Mouse (Mus musculus): ENCODE results near the gene Gabbr2. TPM values are rescaled to one million over a fixed set of nuclear protein-coding genes. Genes with fewer than 3 reads are reported as not detected.

Gene Gabbr2
- polyA plus RNA-seq, 1 experiment from 2014 or later, result 0.09 TPM

- H3K36me3 ChIP-seq (ENCODE audit: control insufficient read depth, insufficient read depth, low read length), result no peaks in the 10 kb centered on the region
- no peak overlapping the region for H3K9ac ChIP-seq (replicated peaks; ENCODE audit: low read depth, low read length)
- WGBS, result 88% methylated on average over 10 of the region's 10 CpGs
- H3K9me3 ChIP-seq (ENCODE audit: control insufficient read depth, low read depth, low read length), result no peaks in the 10 kb centered on the region
- no peak overlapping the region for H3K27ac ChIP-seq (ENCODE audit: low read length)
- H3K4me3 ChIP-seq (ENCODE audit: low read depth, low read length), result no peak overlapping the region
- no peak for ATAC-seq (ENCODE audit: insufficient number of reproducible peaks, insufficient read depth, low FRiP score, low read depth)
- no peaks in the 10 kb centered on the region for H3K4me1 ChIP-seq (ENCODE audit: control insufficient read depth, insufficient read depth, low read length)
- H3K4me2 ChIP-seq (replicated peaks; ENCODE audit: low read depth, low read length), result no peak overlapping the region
- no peaks in the 10 kb centered on the region for H3K27me3 ChIP-seq (ENCODE audit: control insufficient read depth, insufficient read depth, low read length)
Observed at GRCm38 (mm10) chr4:46814236-46814635, 177.4 kb downstream of the Gabbr2 start.

DNA sequence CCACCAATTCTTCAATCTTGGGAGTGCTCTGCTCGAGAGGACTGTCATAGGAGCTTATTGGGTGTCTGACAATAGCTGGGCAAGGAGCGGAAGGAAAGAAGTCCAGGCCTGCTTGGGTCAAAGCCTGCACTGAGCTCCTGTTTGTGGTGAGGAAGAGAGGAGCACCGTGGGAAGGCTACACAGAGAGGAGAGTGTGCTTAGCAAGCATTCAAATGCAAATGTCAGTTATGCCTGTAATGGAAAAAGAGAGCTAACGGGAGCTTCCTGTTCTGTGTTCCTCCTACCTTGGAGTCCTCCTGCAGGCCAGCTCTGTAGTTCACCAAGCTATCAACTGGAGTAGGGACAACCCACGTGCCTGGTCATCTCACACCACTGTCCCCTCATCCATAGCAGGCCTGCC is 180.5 kb downstream of the Gabbr2 start:
- Histone ChIP-seq H3K4me2 (replicated peaks; ENCODE audit: low read depth, low read length) (no peak overlapping the region), H3K4me1 (ENCODE audit: control insufficient read depth, insufficient read depth, low read length) (no peaks in the 10 kb centered on the region), H3K27me3 (ENCODE audit: control insufficient read depth, insufficient read depth, low read length) (no peaks in the 10 kb centered on the region), H3K36me3 (ENCODE audit: control insufficient read depth, insufficient read depth, low read length) (no peaks in the 10 kb centered on the region), H3K27ac (ENCODE audit: low read length) (no peak overlapping the region), H3K9me3 (ENCODE audit: control insufficient read depth, low read depth, low read length) (no peaks in the 10 kb centered on the region), H3K4me3 (ENCODE audit: low read depth, low read length) (no peak overlapping the region), H3K9ac (replicated peaks; ENCODE audit: low read depth, low read length) (no peak overlapping the region)
- 74% methylated on average over 5 of the region's 5 CpGs for WGBS
- no peak for ATAC-seq (ENCODE audit: insufficient number of reproducible peaks, insufficient read depth, low FRiP score, low read depth)

GRCm38 (mm10) chr4:46806876-46807275 is 184.8 kb downstream of the Gabbr2 start:
- Histone ChIP-seq H3K4me2 (replicated peaks; ENCODE audit: low read depth, low read length) (no peak overlapping the region), H3K9ac (replicated peaks; ENCODE audit: low read depth, low read length) (no peak overlapping the region), H3K36me3 (ENCODE audit: control insufficient read depth, insufficient read depth, low read length) (no peaks in the 10 kb centered on the region), H3K4me1 (ENCODE audit: control insufficient read depth, insufficient read depth, low read length) (no peaks in the 10 kb centered on the region), H3K27me3 (ENCODE audit: control insufficient read depth, insufficient read depth, low read length) (no peaks in the 10 kb centered on the region), H3K27ac (ENCODE audit: low read length) (no peak overlapping the region), H3K9me3 (ENCODE audit: control insufficient read depth, low read depth, low read length) (no peaks in the 10 kb centered on the region), H3K4me3 (ENCODE audit: low read depth, low read length) (no peak overlapping the region)
- WGBS, result 93% methylated on average over 1 of the region's 1 CpGs
- ATAC-seq (ENCODE audit: insufficient number of reproducible peaks, insufficient read depth, low FRiP score, low read depth), result no peak

DNA sequence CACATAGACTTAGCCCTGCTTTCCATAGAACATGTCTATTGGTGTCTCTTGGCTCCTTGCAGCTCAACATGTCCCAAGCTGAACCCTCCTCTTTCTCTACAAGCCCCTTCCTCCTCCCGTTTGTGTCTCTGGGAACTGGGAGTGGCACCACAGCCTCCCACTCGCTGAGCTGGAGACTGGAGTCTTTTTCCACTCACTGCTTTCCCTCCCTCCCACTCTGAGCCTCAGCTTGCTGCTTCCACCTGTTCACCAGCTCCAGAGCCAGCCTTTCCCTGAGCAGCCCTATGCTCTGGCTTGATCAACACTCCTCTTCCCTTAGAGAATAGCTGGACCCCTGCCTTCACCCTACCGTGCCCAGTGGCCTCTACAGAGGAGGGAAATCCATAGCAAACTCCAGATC is 185.8 kb downstream of the Gabbr2 start:
- WGBS, result 52% methylated on average over 3 of the region's 3 CpGs
- H3K36me3 ChIP-seq (ENCODE audit: control insufficient read depth, insufficient read depth, low read length), result no peaks in the 10 kb centered on the region
- H3K4me3 ChIP-seq (ENCODE audit: low read depth, low read length), result no peak overlapping the region

DNA sequence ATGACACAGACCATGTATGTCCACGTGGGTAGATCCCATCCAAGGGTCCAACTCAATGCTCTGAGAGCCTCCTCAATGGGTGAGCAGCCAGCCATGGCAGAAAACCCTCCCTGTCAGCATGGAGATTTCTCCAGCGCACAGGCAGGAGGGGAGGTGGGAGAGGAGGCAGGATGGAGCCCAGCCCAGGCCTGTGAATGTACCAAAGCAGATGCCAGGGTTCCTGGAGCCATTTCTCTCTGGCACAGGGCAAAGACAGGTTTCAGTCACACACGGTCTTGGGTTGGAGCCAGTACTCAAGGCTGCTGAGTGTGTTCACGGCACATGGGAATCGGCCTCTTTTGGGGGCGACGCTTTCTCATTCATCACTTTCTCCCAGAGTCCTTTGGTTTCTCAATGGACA is 189.3 kb downstream of the Gabbr2 start:
- no peaks in the 10 kb centered on the region for H3K9me3 ChIP-seq (ENCODE audit: control insufficient read depth, low read depth, low read length)
- H3K4me2 ChIP-seq (replicated peaks; ENCODE audit: low read depth, low read length), result no peak overlapping the region
- no peak overlapping the region for H3K27ac ChIP-seq (ENCODE audit: low read length)
- H3K27me3 ChIP-seq (ENCODE audit: control insufficient read depth, insufficient read depth, low read length), result no peaks in the 10 kb centered on the region
- H3K36me3 ChIP-seq (ENCODE audit: control insufficient read depth, insufficient read depth, low read length), result no peaks in the 10 kb centered on the region
- ATAC-seq (ENCODE audit: insufficient number of reproducible peaks, insufficient read depth, low FRiP score, low read depth), result no peak
- H3K4me1 ChIP-seq (ENCODE audit: control insufficient read depth, insufficient read depth, low read length), result no peaks in the 10 kb centered on the region
- H3K9ac ChIP-seq (replicated peaks; ENCODE audit: low read depth, low read length), result no peak overlapping the region
- H3K4me3 ChIP-seq (ENCODE audit: low read depth, low read length), result no peak overlapping the region
- WGBS, result 86% methylated on average over 7 of the region's 7 CpGs

More for the DNA sequence above, 185.8 kb downstream of the Gabbr2 start:
- Histone ChIP-seq H3K27ac (ENCODE audit: low read length) (no peak overlapping the region), H3K9me3 (ENCODE audit: control insufficient read depth, low read depth, low read length) (no peaks in the 10 kb centered on the region), H3K4me1 (ENCODE audit: control insufficient read depth, insufficient read depth, low read length) (no peaks in the 10 kb centered on the region), H3K27me3 (ENCODE audit: control insufficient read depth, insufficient read depth, low read length) (no peaks in the 10 kb centered on the region), H3K9ac (replicated peaks; ENCODE audit: low read depth, low read length) (no peak overlapping the region), H3K4me2 (replicated peaks; ENCODE audit: low read depth, low read length) (no peak overlapping the region)
- no peak for ATAC-seq (ENCODE audit: insufficient number of reproducible peaks, insufficient read depth, low FRiP score, low read depth)

DNA sequence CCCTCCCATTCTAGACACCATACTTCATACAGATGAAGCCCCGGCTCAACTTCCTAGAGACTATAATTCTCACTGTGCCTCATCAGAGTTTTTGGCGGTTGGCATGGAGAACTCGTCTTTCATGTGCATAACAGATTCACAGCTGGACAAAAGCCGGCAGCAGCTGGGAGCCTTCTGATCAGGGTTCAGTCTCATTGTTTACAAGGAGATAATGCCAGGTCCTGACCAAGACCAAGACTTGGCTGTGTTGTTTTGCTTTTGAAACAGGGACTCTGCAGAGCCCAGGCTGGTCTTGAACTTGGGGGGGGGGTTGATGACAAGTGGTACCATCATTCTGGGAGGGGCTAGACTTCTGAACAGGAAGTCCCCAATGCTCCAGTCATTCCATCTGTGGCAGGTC is 191.8 kb downstream of the Gabbr2 start:
- H3K9me3 ChIP-seq (ENCODE audit: control insufficient read depth, low read depth, low read length), result no peaks in the 10 kb centered on the region
- ATAC-seq (ENCODE audit: insufficient number of reproducible peaks, insufficient read depth, low FRiP score, low read depth), result no peak
- no peak overlapping the region for H3K9ac ChIP-seq (replicated peaks; ENCODE audit: low read depth, low read length)
- 27% methylated on average over 4 of the region's 4 CpGs for WGBS
- H3K27me3 ChIP-seq (ENCODE audit: control insufficient read depth, insufficient read depth, low read length), result no peaks in the 10 kb centered on the region
- no peaks in the 10 kb centered on the region for H3K36me3 ChIP-seq (ENCODE audit: control insufficient read depth, insufficient read depth, low read length)
- no peak overlapping the region for H3K4me2 ChIP-seq (replicated peaks; ENCODE audit: low read depth, low read length)
- no peak overlapping the region for H3K27ac ChIP-seq (ENCODE audit: low read length)
- no peaks in the 10 kb centered on the region for H3K4me1 ChIP-seq (ENCODE audit: control insufficient read depth, insufficient read depth, low read length)
- no peak overlapping the region for H3K4me3 ChIP-seq (ENCODE audit: low read depth, low read length)

DNA sequence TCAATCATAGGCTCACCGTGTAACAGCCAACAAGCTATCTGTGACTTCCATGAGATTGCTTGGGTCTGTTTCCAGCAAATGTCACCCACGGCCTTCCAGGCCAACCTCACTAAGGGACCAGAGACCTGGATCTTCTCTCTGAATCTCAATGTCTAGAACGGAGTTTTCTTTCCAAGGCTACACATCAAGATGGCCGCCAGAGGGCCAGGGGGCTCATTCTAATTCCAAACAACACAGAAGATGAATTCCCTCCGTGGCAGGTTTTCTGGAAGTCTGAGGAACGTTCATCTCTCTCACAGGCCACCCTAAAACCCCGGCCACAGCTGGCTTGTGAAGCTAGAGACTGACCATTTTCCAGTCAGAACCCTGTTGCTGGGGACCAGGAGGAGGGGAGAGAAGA is 196.0 kb downstream of the Gabbr2 start:
- Histone ChIP-seq H3K4me3 (ENCODE audit: low read depth, low read length) (no peak overlapping the region), H3K27me3 (ENCODE audit: control insufficient read depth, insufficient read depth, low read length) (no peaks in the 10 kb centered on the region), H3K9ac (replicated peaks; ENCODE audit: low read depth, low read length) (no peak overlapping the region), H3K36me3 (ENCODE audit: control insufficient read depth, insufficient read depth, low read length) (no peaks in the 10 kb centered on the region), H3K27ac (ENCODE audit: low read length) (no peak overlapping the region), H3K4me1 (ENCODE audit: control insufficient read depth, insufficient read depth, low read length) (0 out of 2 replicates have a peak, but pooled peaks cover 3% of the 10 kb centered on the region), H3K4me2 (replicated peaks; ENCODE audit: low read depth, low read length) (no peak overlapping the region), H3K9me3 (ENCODE audit: control insufficient read depth, low read depth, low read length) (no peaks in the 10 kb centered on the region)
- ATAC-seq (ENCODE audit: insufficient number of reproducible peaks, insufficient read depth, low FRiP score, low read depth), result no peak
- WGBS, result 53% methylated on average over 7 of the region's 7 CpGs

- no peaks in the 10 kb centered on the region for H3K9me3 ChIP-seq (ENCODE audit: control insufficient read depth, low read depth, low read length)
- no peak overlapping the region for H3K9ac ChIP-seq (replicated peaks; ENCODE audit: low read depth, low read length)
- no peak overlapping the region for H3K4me3 ChIP-seq (ENCODE audit: low read depth, low read length)
- WGBS, result 88% methylated on average over 7 of the region's 7 CpGs
- H3K4me1 ChIP-seq (ENCODE audit: control insufficient read depth, insufficient read depth, low read length), result 0 out of 2 replicates have a peak, but pooled peaks cover 6% of the 10 kb centered on the region
- H3K27ac ChIP-seq (ENCODE audit: low read length), result no peak overlapping the region
- H3K36me3 ChIP-seq (ENCODE audit: control insufficient read depth, insufficient read depth, low read length), result no peaks in the 10 kb centered on the region
- H3K27me3 ChIP-seq (ENCODE audit: control insufficient read depth, insufficient read depth, low read length), result no peaks in the 10 kb centered on the region
- H3K4me2 ChIP-seq (replicated peaks; ENCODE audit: low read depth, low read length), result no peak overlapping the region
- no peak for ATAC-seq (ENCODE audit: insufficient number of reproducible peaks, insufficient read depth, low FRiP score, low read depth)
Observed at GRCm38 (mm10) chr4:46794583-46794982, 197.1 kb downstream of the Gabbr2 start.

GRCm38 (mm10) chr4:46792280-46793026 is 199.2 kb downstream of the Gabbr2 start:
- Histone ChIP-seq H3K4me1 (ENCODE audit: control insufficient read depth, insufficient read depth, low read length) (0 out of 2 replicates have a peak, but pooled peaks cover 6% of the 10 kb centered on the region), H3K36me3 (ENCODE audit: control insufficient read depth, insufficient read depth, low read length) (no peaks in the 10 kb centered on the region), H3K4me3 (ENCODE audit: low read depth, low read length) (no peak overlapping the region), H3K9me3 (ENCODE audit: control insufficient read depth, low read depth, low read length) (no peaks in the 10 kb centered on the region), H3K4me2 (replicated peaks; ENCODE audit: low read depth, low read length) (no peak overlapping the region), H3K27ac (ENCODE audit: low read length) (no peak overlapping the region), H3K9ac (replicated peaks; ENCODE audit: low read depth, low read length) (no peak overlapping the region), H3K27me3 (ENCODE audit: control insufficient read depth, insufficient read depth, low read length) (no peaks in the 10 kb centered on the region)
- no peak for ATAC-seq (ENCODE audit: insufficient number of reproducible peaks, insufficient read depth, low FRiP score, low read depth)
- 86% methylated on average over 9 of the region's 9 CpGs for WGBS

All from stomach, embryonic 14.5 days (tissue).